Mouse (Mus musculus) cerebral cortex, adult 2 months (tissue): ENCODE measurements around the gene Dnlz.

Source experiments
- WGBS: fragments of 180-500 bp; shearing (Covaris S2); methylation state at CpG from one replicate; pipeline ENCODE4 v1.1.7; 2018; 5-methylcytosine and 5-hydroxymethylcytosine counted together

Dnlz gene

GRCm38 (mm10) chr2:26320245-26321185 is 31.4 kb downstream of the Dnlz start:
- 81% methylated on average over 14 of the region's 14 CpGs for WGBS

GRCm38 (mm10) chr2:26319519-26320244 is 32.2 kb downstream of the Dnlz start:
- 90% methylated on average over 13 of the region's 13 CpGs for WGBS

GRCm38 (mm10) chr2:26319109-26319508 is 32.8 kb downstream of the Dnlz start:
- 69% methylated on average over 9 of the region's 9 CpGs for WGBS

- 94% methylated on average over 3 of the region's 3 CpGs for WGBS
Observed at GRCm38 (mm10) chr2:26317991-26318672, 33.8 kb downstream of the Dnlz start.

GRCm38 (mm10) chr2:26317371-26317770 is 34.5 kb downstream of the Dnlz start:
- 75% methylated on average over 3 of the region's 3 CpGs for WGBS

GRCm38 (mm10) chr2:26316576-26317246 is 35.2 kb downstream of the Dnlz start:
- WGBS, result 36% methylated on average over 9 of the region's 9 CpGs

GRCm38 (mm10) chr2:26315925-26316311 is 36.0 kb downstream of the Dnlz start:
- WGBS, result 3% methylated on average over 11 of the region's 11 CpGs

- WGBS, result under 1% methylated on average over 65 of the region's 66 CpGs
Observed at GRCm38 (mm10) chr2:26315072-26315924, 36.6 kb downstream of the Dnlz start, which contains the start of gene Gpsm1. TSS of gene Gpsm1 (plus strand) at chr2:26315515.

- 56% methylated on average over 13 of the region's 13 CpGs for WGBS
Observed at GRCm38 (mm10) chr2:26314281-26315071, 37.4 kb downstream of the Dnlz start.

- WGBS, result 95% methylated on average over 1 of the region's 1 CpGs
Observed at GRCm38 (mm10) chr2:26313394-26313793, 38.5 kb downstream of the Dnlz start.

GRCm38 (mm10) chr2:26312812-26313211 is 39.1 kb downstream of the Dnlz start:
- WGBS, result 72% methylated on average over 2 of the region's 2 CpGs

GRCm38 (mm10) chr2:26311936-26312335 is 40.0 kb downstream of the Dnlz start:
- 53% methylated on average over 5 of the region's 5 CpGs for WGBS

- 47% methylated on average over 10 of the region's 10 CpGs for WGBS
Observed at GRCm38 (mm10) chr2:26309739-26310138, 42.2 kb downstream of the Dnlz start.

GRCm38 (mm10) chr2:26306702-26307101 is 45.2 kb downstream of the Dnlz start:
- 87% methylated on average over 3 of the region's 3 CpGs for WGBS

- 84% methylated on average over 2 of the region's 2 CpGs for WGBS
Observed at GRCm38 (mm10) chr2:26305555-26305954, 46.4 kb downstream of the Dnlz start.

- 88% methylated on average over 1 of the region's 1 CpGs for WGBS
Observed at GRCm38 (mm10) chr2:26304711-26305110, 47.2 kb downstream of the Dnlz start.

- 91% methylated on average over 10 of the region's 10 CpGs for WGBS
Observed at GRCm38 (mm10) chr2:26302005-26302503, 49.9 kb downstream of the Dnlz start.

GRCm38 (mm10) chr2:26300808-26301174 is 51.1 kb downstream of the Dnlz start:
- 1% methylated on average over 3 of the region's 3 CpGs for WGBS

- WGBS, result 14% methylated on average over 5 of the region's 5 CpGs
Observed at GRCm38 (mm10) chr2:26300161-26300807, 51.6 kb downstream of the Dnlz start.
